Mouse (Mus musculus): ENCODE measurements at regions not wholly inside any gene's neighbourhood (a gene's known extent, or its start where the extent isn't known, plus 50 kb on each side); places are given as distances from the start of the nearest gene placed in this dataset.

- H3K9ac ChIP-seq (ENCODE audit: insufficient read depth, low read depth): no peak overlapping the region
- in situ Hi-C loops (cut with MboI; ENCODE audit: low pct_ligation_motif_present, low pct_unique_long_range_greater_than_20kb, low sequenced_read_pairs) (no loop called here), dilution Hi-C loops (cut with MboI; ENCODE audit: extremely low pct_ligation_motif_present, extremely low pct_unique_long_range_greater_than_20kb, low sequenced_read_pairs) (no loop called here)
- no peaks in the 10 kb centered on the region for H3K36me3 ChIP-seq (replicated peaks in 1 of 2; ENCODE audit: control insufficient read depth in 1 of 2, insufficient read depth in 1 of 2, low read length in 1 of 2)
- peak; percentile 78 for TF ChIP-seq IRF4 (IDR thresholded peaks at IDR 0.05; ENCODE audit: low read depth, low read length)
- no peak for TF ChIP-seq ZC3H11A (IDR thresholded peaks at IDR 0.05; ENCODE audit: low read depth, low read length)
- peak; percentile 78; the same call in 1 of the 2 replicates for TF ChIP-seq MEF2A (IDR thresholded peaks at IDR 0.05; ENCODE audit: borderline replicate concordance, low read depth, low read length)
- TF ChIP-seq EP300 (IDR thresholded peaks at IDR 0.05; ENCODE audit: low read length): peak; percentile 83
- TF ChIP-seq ZNF384 (IDR thresholded peaks at IDR 0.05; ENCODE audit: low read depth, low read length): peak; percentile 94
- no peak for TF ChIP-seq RCOR1 (conservative IDR thresholded peaks at IDR 0.05; ENCODE audit: low read depth, low read length)
- H3K4me1 ChIP-seq (ENCODE audit: control insufficient read depth in 1 of 2, insufficient read depth in 2 of 2): peaks cover 4 to 41% of the 10 kb centered on the region in 2 experiments
- H3K4me2 ChIP-seq (ENCODE audit: insufficient read depth, low read depth, poor library complexity, severe bottlenecking): no peak overlapping the region
- peak; percentile 34 for DNase-seq (ENCODE audit: extremely low read depth)
- H3K27me3 ChIP-seq (replicated peaks): no peaks in the 10 kb centered on the region
- no peaks in the 10 kb centered on the region for H3K9me3 ChIP-seq (replicated peaks; ENCODE audit: low read length)
- no peaks in the 10 kb centered on the region for H3K79me2 ChIP-seq (replicated peaks; ENCODE audit: control insufficient read depth, extremely low read depth, insufficient read depth, poor library complexity, severe bottlenecking)
- H3K4me3 ChIP-seq (replicated peaks in 1 of 3; ENCODE audit: low read depth in 2 of 3, low read length in 2 of 3, poor library complexity in 1 of 3): no peak overlapping the region
- no peak overlapping the region for H3K27ac ChIP-seq (ENCODE audit: insufficient read depth, low read depth)
Observed at GRCm38 (mm10) chr11:23987532-23988450, 87.1 kb downstream of the A830031A19Rik start.

GRCm38 (mm10) chr11:23985231-23985630, 89.6 kb downstream of the A830031A19Rik start:
- no peak for DNase-seq (ENCODE audit: extremely low read depth)
- Histone ChIP-seq H3K9ac (ENCODE audit: insufficient read depth, low read depth) (no peak overlapping the region), H3K4me2 (ENCODE audit: insufficient read depth, low read depth, poor library complexity, severe bottlenecking) (no peak overlapping the region), H3K79me2 (replicated peaks; ENCODE audit: control insufficient read depth, extremely low read depth, insufficient read depth, poor library complexity, severe bottlenecking) (no peaks in the 10 kb centered on the region), H3K36me3 (replicated peaks in 1 of 2; ENCODE audit: control insufficient read depth in 1 of 2, insufficient read depth in 1 of 2, low read length in 1 of 2) (no peaks in the 10 kb centered on the region), H3K9me3 (replicated peaks; ENCODE audit: low read length) (no peaks in the 10 kb centered on the region), H3K27ac (ENCODE audit: insufficient read depth, low read depth) (no peak overlapping the region), H3K4me3 (replicated peaks in 1 of 3; ENCODE audit: low read depth in 2 of 3, low read length in 2 of 3, poor library complexity in 1 of 3) (no peak overlapping the region), H3K4me1 (ENCODE audit: control insufficient read depth in 1 of 2, insufficient read depth in 2 of 2) (peaks cover 7 to 50% of the 10 kb centered on the region in 2 experiments), H3K27me3 (replicated peaks) (no peaks in the 10 kb centered on the region)
- dilution Hi-C loops (cut with MboI; ENCODE audit: extremely low pct_ligation_motif_present, extremely low pct_unique_long_range_greater_than_20kb, low sequenced_read_pairs): no loop called here
- TF ChIP-seq CHD1 (IDR thresholded peaks at IDR 0.05; ENCODE audit: low read depth, low read length) (no peak), MAFK (IDR thresholded peaks at IDR 0.05; ENCODE audit: insufficient replicate concordance, low read length) (peak; percentile 66), POLR2A (IDR thresholded peaks at IDR 0.05; ENCODE audit: low read depth, low read length) (no peak)
- in situ Hi-C loops (cut with MboI; ENCODE audit: low pct_ligation_motif_present, low pct_unique_long_range_greater_than_20kb, low sequenced_read_pairs): no loop called here

GRCm38 (mm10) chr11:23979332-23979731, 84.3 kb upstream of the Papolg start:
- Histone ChIP-seq H3K9ac (ENCODE audit: insufficient read depth, low read depth) (no peak overlapping the region), H3K27ac (ENCODE audit: insufficient read depth, low read depth) (no peak overlapping the region), H3K36me3 (replicated peaks in 1 of 2; ENCODE audit: control insufficient read depth in 1 of 2, insufficient read depth in 1 of 2, low read length in 1 of 2) (no peaks in the 10 kb centered on the region), H3K79me2 (replicated peaks; ENCODE audit: control insufficient read depth, extremely low read depth, insufficient read depth, poor library complexity, severe bottlenecking) (no peaks in the 10 kb centered on the region), H3K4me1 (ENCODE audit: control insufficient read depth in 1 of 2, insufficient read depth in 2 of 2) (peaks cover 2 to 27% of the 10 kb centered on the region in 2 experiments; a peak in 3 of 4 replicates), H3K9me3 (replicated peaks; ENCODE audit: low read length) (no peaks in the 10 kb centered on the region), H3K4me2 (ENCODE audit: insufficient read depth, low read depth, poor library complexity, severe bottlenecking) (no peak overlapping the region), H3K4me3 (replicated peaks in 1 of 3; ENCODE audit: low read depth in 2 of 3, low read length in 2 of 3, poor library complexity in 1 of 3) (no peak overlapping the region), H3K27me3 (replicated peaks) (no peaks in the 10 kb centered on the region)
- in situ Hi-C loops (cut with MboI; ENCODE audit: low pct_ligation_motif_present, low pct_unique_long_range_greater_than_20kb, low sequenced_read_pairs) (no loop called here), dilution Hi-C loops (cut with MboI; ENCODE audit: extremely low pct_ligation_motif_present, extremely low pct_unique_long_range_greater_than_20kb, low sequenced_read_pairs) (no loop called here)
- TF ChIP-seq MEF2A (IDR thresholded peaks at IDR 0.05; ENCODE audit: borderline replicate concordance, low read depth, low read length) (no peak), MAFK (IDR thresholded peaks at IDR 0.05; ENCODE audit: insufficient replicate concordance, low read length) (no peak), SIN3A (IDR thresholded peaks at IDR 0.05; ENCODE audit: low read length) (no peak), MYC (IDR thresholded peaks at IDR 0.05; ENCODE audit: low read depth, low read length) (no peak), RAD21 (IDR thresholded peaks at IDR 0.05; ENCODE audit: low read depth, low read length) (peak; percentile 82), MAZ (IDR thresholded peaks at IDR 0.05; ENCODE audit: low read depth, low read length) (no peak), POLR2AphosphoS2 (IDR thresholded peaks at IDR 0.05; ENCODE audit: low read depth, low read length) (no peak), HCFC1 (IDR thresholded peaks at IDR 0.05; ENCODE audit: low read depth, low read length) (no peak), SMC3 (IDR thresholded peaks at IDR 0.05; ENCODE audit: low read depth, low read length) (peak; percentile 75), CHD1 (IDR thresholded peaks at IDR 0.05; ENCODE audit: low read depth, low read length) (no peak), UBTF (IDR thresholded peaks at IDR 0.05; ENCODE audit: low read depth, low read length) (no peak), CTCF (conservative IDR thresholded peaks at IDR 0.05 in 1 of 2, IDR thresholded peaks at IDR 0.05 in 1 of 2; ENCODE audit: low read depth in 2 of 2, low read length in 2 of 2) (peak; percentile 92 to 95), E2F4 (IDR thresholded peaks at IDR 0.05; ENCODE audit: insufficient replicate concordance, low read depth, low read length) (no peak), MXI1 (IDR thresholded peaks at IDR 0.05; ENCODE audit: low read depth, low read length) (no peak), JUND (conservative IDR thresholded peaks at IDR 0.05; ENCODE audit: low read depth, low read length) (no peak), RCOR1 (conservative IDR thresholded peaks at IDR 0.05; ENCODE audit: low read depth, low read length) (no peak), MAX (IDR thresholded peaks at IDR 0.05; ENCODE audit: low read length) (no peak), ETS1 (conservative IDR thresholded peaks at IDR 0.05; ENCODE audit: low read depth, low read length) (no peak)
- peak; percentile 89 for DNase-seq (ENCODE audit: extremely low read depth)
